8 mouse cellular contexts compared by ENCODE assay signal in genomic region chr2:167631591-167632448, GRCm38 (mm10). TPM values are rescaled to one million over a fixed set of nuclear protein-coding genes. Genes with fewer than 3 reads are reported as not detected.
DNase-seq lines count a peak whose midpoint lies in the region; ATAC-seq and TF ChIP-seq lines count a peak whose summit lies in the region.

Ube2v1 (minus strand) TSS chr2:167632095.

- H3K4me1 ChIP-seq in cortical plate, adult 2 months (ENCODE audit: control insufficient read depth, insufficient read depth, low read length): peaks cover 13% of the 10 kb centered on the region

- peak; percentile 47; the same call in 1 of the 2 replicates for TF ChIP-seq POLR2A in cortical plate, adult 2 months (IDR thresholded peaks at IDR 0.05; ENCODE audit: extremely low read depth, insufficient read depth, low read length)

- no peak for TF ChIP-seq CTCF in cortical plate, adult 2 months (IDR thresholded peaks at IDR 0.05; ENCODE audit: extremely low read depth, insufficient read depth, low read length)

- peak; percentile 74 for ATAC-seq in activated CD4-positive, CD25-positive, alpha-beta regulatory T cell, adult 4 months
- peak; percentile 70 for ATAC-seq in megakaryocyte progenitor cell, adult 5-6 weeks (replicated peaks; ENCODE audit: poor library complexity)

- H3K27ac ChIP-seq in cortical plate, adult 2 months (ENCODE audit: insufficient read depth, low read length): peak within 1 kb of the TSS; percentile 97

- peak; percentile 97 for DNase-seq in gastrocnemius, postnatal 10 days
- DNase-seq in induced T-regulatory cell, adult 2 months (ENCODE audit: low read depth): peak; percentile 99
- DNase-seq in left cerebral cortex, adult 9 months (ENCODE audit: low spot score in 2 of 2): peak; percentile 92 to 97
- DNase-seq in right cerebral cortex, postnatal 14 days: peak; percentile 96
- peak; percentile 97 for DNase-seq in urinary bladder, postnatal 36 days (ENCODE audit: low spot score in 2 of 2)

- H3K4me3 ChIP-seq in cortical plate, adult 2 months (ENCODE audit: insufficient read depth, low read length): peak within 1 kb of the TSS; percentile 58

RNA-seq across cellular contexts. Expression of gene Ube2v1, which starts in this region (rescaled TPM):
- polyA plus RNA-seq in activated CD4-positive, CD25-positive, alpha-beta regulatory T cell, adult 4 months (2017; shearing (Covaris generic)): 100 to 1,000 TPM; 308 to 398 TPM
- polyA plus RNA-seq in cortical plate, adult 2 months (2012; rRNA removed): 251 and 267 TPM in 2 replicates
- 100 to 1,000 TPM; 179 to 199 TPM for total RNA-seq in gastrocnemius, postnatal 10 days (2021)
- 102 and 116 TPM in 2 replicates for total RNA-seq in megakaryocyte progenitor cell, adult 5-6 weeks (2015)
- total RNA-seq in megakaryocyte progenitor cell, adult 5-6 weeks (2017): 51.7 and 56.5 TPM in 2 replicates

Comparison
In these comparisons a context has a peak if more than half of its experiments do, and no peak if none do; other contexts are left out.
1. Peak in every context shown above with its lines: DNase-seq, ATAC-seq, H3K4me3 ChIP-seq and H3K27ac ChIP-seq.